Mouse (Mus musculus) embryonic facial prominence, embryonic 15.5 days (tissue): Measurements from ENCODE around the gene Cyp1b1. TPM values are rescaled to one million over a fixed set of nuclear protein-coding genes. Genes with fewer than 3 reads are reported as not detected.
A peak's percentile ranks its signal among the peaks of the same experiment; 100 is the strongest.

Experiments used
- ATAC-seq: fragments of 200-750 bp; cut with Nextera tagmentation; 2 replicates; pipeline ENCODE4 v1.8.0; 2017; ENCODE audit warnings: low read depth, moderate TSS enrichment; ENCODE audit not compliant: insufficient number of reproducible peaks, low FRiP score, low TSS enrichment
- H3K27ac ChIP-seq: fragments of 300-500 bp; sonication (generic); replicated peaks from 2 replicates; pipeline ENCODE4 v1.5.1; 2015; ENCODE audit warnings: mild to moderate bottlenecking, inconsistent platforms
- H3K27me3 ChIP-seq: fragments of 300-500 bp; sonication (generic); 2 replicates; pipeline ENCODE4 v1.6.1; 2015; ENCODE audit warnings: inconsistent platforms
- H3K36me3 ChIP-seq: fragments of 300-500 bp; sonication (generic); 2 replicates; pipeline ENCODE4 v1.6.1; 2015; ENCODE audit warnings: mild to moderate bottlenecking, inconsistent platforms
- H3K4me1 ChIP-seq: fragments of 300-500 bp; sonication (generic); 2 replicates; pipeline ENCODE4 v1.6.1; 2015; ENCODE audit warnings: inconsistent platforms
- H3K4me2 ChIP-seq: fragments of 300-500 bp; sonication (generic); replicated peaks from 2 replicates; pipeline ENCODE4 v1.6.1; 2015; ENCODE audit warnings: mild to moderate bottlenecking, inconsistent platforms
- H3K4me3 ChIP-seq: fragments of 300-500 bp; sonication (generic); replicated peaks from 2 replicates; pipeline ENCODE4 v1.5.1; 2015; ENCODE audit warnings: mild to moderate bottlenecking, inconsistent platforms
- H3K9ac ChIP-seq: fragments of 300-500 bp; sonication (generic); 2 replicates; pipeline ENCODE4 v1.6.1; 2015; ENCODE audit warnings: inconsistent platforms
- H3K9me3 ChIP-seq: fragments of 300-500 bp; sonication (generic); replicated peaks from 2 replicates; pipeline ENCODE4 v1.6.1; 2016; ENCODE audit warnings: inconsistent platforms
- WGBS: fragments of 180-500 bp; shearing (Covaris S2); methylation state at CpG from one replicate; pipeline ENCODE4 v1.1.7; 2015; 5-methylcytosine and 5-hydroxymethylcytosine counted together
- polyA plus RNA-seq: library from polyadenylated mRNA; unstranded; fragments of >200 nt; fragmentation: Nextera tagmentation; extraction: Ambion mirVana; gene quantifications from 2 replicates; pipeline ENCODE4 v1.2.1, GENCODE M21; 2015

The Cyp1b1 gene
- 4.9 and 6.7 TPM in 2 replicates for polyA plus RNA-seq

DNA sequence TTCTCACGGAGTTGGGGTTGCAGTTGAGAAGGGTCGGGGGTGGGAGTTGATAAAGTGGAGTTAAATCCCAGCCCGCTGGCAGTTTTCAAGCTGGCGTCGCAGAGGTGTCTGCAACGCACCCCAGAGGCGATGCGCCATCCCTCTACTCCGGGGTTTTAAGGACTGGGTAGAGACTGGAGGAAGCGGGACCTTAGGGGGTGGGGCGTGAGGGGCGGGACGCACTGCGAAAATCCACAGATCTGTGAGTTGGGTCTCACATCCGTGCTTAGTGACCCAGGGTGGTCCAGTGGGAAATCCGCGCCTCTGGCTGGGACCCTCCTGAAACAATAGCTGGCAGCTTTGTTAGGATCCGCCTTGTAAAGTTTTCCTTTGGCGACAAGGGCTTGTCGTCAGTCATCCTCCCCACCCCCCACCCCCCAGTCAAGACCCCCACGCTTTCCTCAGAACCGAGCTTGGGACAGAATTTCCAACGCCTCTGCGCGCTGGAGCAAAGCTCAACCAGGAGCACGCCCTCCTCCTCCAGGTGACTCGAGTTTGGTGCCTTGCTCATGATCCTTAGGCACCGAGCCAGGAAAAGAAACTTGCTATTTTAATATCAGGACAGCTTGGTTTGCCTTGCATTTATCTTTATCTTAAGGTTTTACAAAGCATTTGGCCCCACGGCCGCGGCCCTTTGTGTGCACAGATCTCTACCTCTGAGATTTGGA is at the start of gene Cyp1b1:
TSS of gene Cyp1b1 (minus strand) at position 131 of the 707 bp plus-strand sequence.
- Histone ChIP-seq H3K27ac (no peak within 1 kb of the TSS), H3K4me2 (peak within 1 kb of the TSS; percentile 89), H3K4me3 (peak within 1 kb of the TSS; percentile 47), H3K9me3 (no peaks in the 10 kb centered on the region), H3K4me1 (peaks cover 36% of the 10 kb centered on the region), H3K9ac (0 out of 2 replicates have a peak within 1 kb of the TSS, but pooled peaks have one; percentile 18), H3K27me3 (peaks cover 60% of the 10 kb centered on the region), H3K36me3 (no peaks in the 10 kb centered on the region)
- no peak for ATAC-seq
- under 1% methylated on average over 31 of the region's 31 CpGs for WGBS

- Histone ChIP-seq H3K27me3 (no peaks in the 10 kb centered on the region), H3K4me1 (no peaks in the 10 kb centered on the region), H3K9ac (no peak overlapping the region), H3K36me3 (no peaks in the 10 kb centered on the region), H3K9me3 (no peaks in the 10 kb centered on the region), H3K4me3 (no peak overlapping the region), H3K4me2 (no peak overlapping the region), H3K27ac (no peak overlapping the region)
- no peak for ATAC-seq
- 67% methylated on average over 1 of the region's 1 CpGs for WGBS
These were observed 47.0 kb upstream of the Cyp1b1 start for GRCm38 (mm10) chr17:79761841-79762240.

DNA sequence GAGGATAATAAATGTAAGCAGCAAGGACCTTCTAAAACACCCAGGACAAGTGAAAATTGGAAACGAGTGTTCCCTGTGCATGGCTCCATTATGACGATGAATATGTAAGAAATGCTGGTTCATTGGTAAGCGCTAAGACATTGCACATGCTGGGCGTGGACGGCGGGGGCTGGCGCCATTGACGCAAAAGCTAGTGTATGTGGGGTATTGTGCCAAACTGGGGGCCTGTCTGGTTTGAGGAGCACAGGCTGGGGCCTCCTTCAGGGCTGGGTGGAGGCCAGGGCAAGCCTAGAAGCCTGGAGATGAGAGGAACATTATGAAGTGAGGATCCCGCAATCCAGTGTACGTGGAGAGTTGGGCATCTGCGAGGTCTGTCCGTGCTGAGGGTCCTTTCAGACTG is 39.0 kb upstream of the Cyp1b1 start:
- 83% methylated on average over 12 of the region's 12 CpGs for WGBS

GRCm38 (mm10) chr17:79752836-79753235 is 38.0 kb upstream of the Cyp1b1 start:
- Histone ChIP-seq H3K9ac (no peak overlapping the region), H3K4me2 (no peak overlapping the region), H3K27me3 (no peaks in the 10 kb centered on the region), H3K27ac (no peak overlapping the region), H3K4me1 (peaks cover 5% of the 10 kb centered on the region; the same call in 1 of the 2 replicates), H3K9me3 (no peaks in the 10 kb centered on the region), H3K36me3 (no peaks in the 10 kb centered on the region), H3K4me3 (no peak overlapping the region)
- ATAC-seq = no peak

More for the DNA sequence above, 39.0 kb upstream of the Cyp1b1 start:
- H3K9ac ChIP-seq = no peak overlapping the region
- no peaks in the 10 kb centered on the region for H3K27me3 ChIP-seq
- H3K9me3 ChIP-seq = no peaks in the 10 kb centered on the region
- H3K4me2 ChIP-seq = no peak overlapping the region
- peaks cover 5% of the 10 kb centered on the region; the same call in 1 of the 2 replicates for H3K4me1 ChIP-seq
- H3K36me3 ChIP-seq = no peaks in the 10 kb centered on the region
- ATAC-seq = peak; percentile 82
- peak overlapping the region; percentile 53 for H3K27ac ChIP-seq
- no peak overlapping the region for H3K4me3 ChIP-seq

GRCm38 (mm10) chr17:79751661-79752191 is 36.9 kb upstream of the Cyp1b1 start:
- no peaks in the 10 kb centered on the region for H3K36me3 ChIP-seq
- no peaks in the 10 kb centered on the region for H3K9me3 ChIP-seq
- no peak overlapping the region for H3K9ac ChIP-seq
- H3K27ac ChIP-seq = no peak overlapping the region
- ATAC-seq = no peak
- WGBS = 79% methylated on average over 6 of the region's 6 CpGs
- no peak overlapping the region for H3K4me3 ChIP-seq
- H3K27me3 ChIP-seq = no peaks in the 10 kb centered on the region
- H3K4me1 ChIP-seq = peaks cover 5% of the 10 kb centered on the region; the same call in 1 of the 2 replicates
- no peak overlapping the region for H3K4me2 ChIP-seq

DNA sequence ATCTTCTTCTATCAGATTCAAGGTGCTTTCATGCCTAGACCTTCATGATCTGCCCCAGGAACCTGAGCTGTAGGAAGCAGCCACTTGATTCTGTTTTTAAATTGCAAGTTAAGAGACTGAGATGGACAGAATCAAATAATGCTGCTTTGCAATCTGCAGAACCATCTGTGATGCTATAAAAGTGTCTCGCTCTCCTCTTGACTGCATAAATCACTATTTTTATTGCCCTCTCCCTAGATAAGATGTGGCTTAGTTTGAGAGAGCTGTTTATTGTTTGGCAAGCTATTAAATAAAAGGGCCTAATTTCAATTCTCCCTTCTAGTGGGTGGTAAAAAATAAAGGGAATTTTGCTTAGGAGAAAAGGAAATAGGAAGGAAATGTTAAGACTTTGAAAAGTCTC is 34.8 kb upstream of the Cyp1b1 start:
- Histone ChIP-seq H3K36me3 (no peaks in the 10 kb centered on the region), H3K4me3 (no peak overlapping the region), H3K27me3 (no peaks in the 10 kb centered on the region), H3K4me1 (peaks cover 10% of the 10 kb centered on the region), H3K9ac (no peak overlapping the region), H3K4me2 (no peak overlapping the region), H3K27ac (no peak overlapping the region), H3K9me3 (no peaks in the 10 kb centered on the region)
- WGBS = 88% methylated on average over 1 of the region's 1 CpGs
- no peak for ATAC-seq

DNA sequence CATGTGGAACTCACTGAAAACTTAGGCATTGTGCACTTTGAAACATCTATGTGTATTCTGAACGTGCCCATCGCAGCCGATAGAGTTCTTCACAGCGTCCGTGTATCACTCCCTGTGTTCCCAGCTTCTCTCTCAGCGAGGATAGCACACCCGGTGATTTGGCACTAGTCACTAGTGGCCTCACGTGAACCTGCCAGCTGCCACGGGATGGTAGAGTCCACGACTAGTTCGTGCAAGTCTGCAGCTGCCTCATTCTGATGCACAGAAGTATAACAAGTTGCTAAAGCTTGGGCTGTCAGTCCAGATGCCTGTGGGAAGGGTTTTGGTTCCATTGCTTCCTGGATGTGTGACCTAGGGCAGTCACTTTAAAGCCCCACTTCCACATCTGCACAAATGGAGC is 32.1 kb upstream of the Cyp1b1 start:
- Histone ChIP-seq H3K4me3 (no peak overlapping the region), H3K9me3 (no peaks in the 10 kb centered on the region), H3K36me3 (no peaks in the 10 kb centered on the region), H3K9ac (no peak overlapping the region), H3K27me3 (no peaks in the 10 kb centered on the region), H3K4me2 (no peak overlapping the region), H3K4me1 (peaks cover 10% of the 10 kb centered on the region), H3K27ac (no peak overlapping the region)
- ATAC-seq = no peak
- WGBS = 72% methylated on average over 11 of the region's 11 CpGs

- H3K9ac ChIP-seq = no peak overlapping the region
- no peaks in the 10 kb centered on the region for H3K9me3 ChIP-seq
- 34% methylated on average over 3 of the region's 3 CpGs for WGBS
- no peaks in the 10 kb centered on the region for H3K36me3 ChIP-seq
- no peak overlapping the region for H3K27ac ChIP-seq
- no peak for ATAC-seq
- no peaks in the 10 kb centered on the region for H3K27me3 ChIP-seq
- no peak overlapping the region for H3K4me2 ChIP-seq
- peaks cover 10% of the 10 kb centered on the region for H3K4me1 ChIP-seq
- no peak overlapping the region for H3K4me3 ChIP-seq
These were observed 31.3 kb upstream of the Cyp1b1 start for GRCm38 (mm10) chr17:79746146-79746591.

- H3K9ac ChIP-seq = no peak overlapping the region
- no peaks in the 10 kb centered on the region for H3K36me3 ChIP-seq
- no peak overlapping the region for H3K4me2 ChIP-seq
- peaks cover 10% of the 10 kb centered on the region for H3K4me1 ChIP-seq
- H3K27ac ChIP-seq = no peak overlapping the region
- ATAC-seq = no peak
- H3K4me3 ChIP-seq = no peak overlapping the region
- WGBS = 36% methylated on average over 13 of the region's 13 CpGs
- H3K27me3 ChIP-seq = no peaks in the 10 kb centered on the region
- no peaks in the 10 kb centered on the region for H3K9me3 ChIP-seq
These were observed 30.3 kb upstream of the Cyp1b1 start for GRCm38 (mm10) chr17:79745051-79745731.

GRCm38 (mm10) chr17:79743507-79743906 is 28.6 kb upstream of the Cyp1b1 start:
- no peak overlapping the region for H3K4me2 ChIP-seq
- H3K9ac ChIP-seq = no peak overlapping the region
- no peaks in the 10 kb centered on the region for H3K36me3 ChIP-seq
- no peak overlapping the region for H3K4me3 ChIP-seq
- H3K27me3 ChIP-seq = no peaks in the 10 kb centered on the region
- ATAC-seq = no peak
- 86% methylated on average over 1 of the region's 1 CpGs for WGBS
- H3K9me3 ChIP-seq = no peaks in the 10 kb centered on the region
- peaks cover 22% of the 10 kb centered on the region for H3K4me1 ChIP-seq
- no peak overlapping the region for H3K27ac ChIP-seq

GRCm38 (mm10) chr17:79742635-79743034 is 27.8 kb upstream of the Cyp1b1 start:
- no peaks in the 10 kb centered on the region for H3K36me3 ChIP-seq
- ATAC-seq = no peak
- H3K27ac ChIP-seq = no peak overlapping the region
- no peak overlapping the region for H3K4me3 ChIP-seq
- no peaks in the 10 kb centered on the region for H3K27me3 ChIP-seq
- H3K9ac ChIP-seq = no peak overlapping the region
- 72% methylated on average over 5 of the region's 5 CpGs for WGBS
- no peak overlapping the region for H3K4me2 ChIP-seq
- no peaks in the 10 kb centered on the region for H3K9me3 ChIP-seq
- H3K4me1 ChIP-seq = peaks cover 29% of the 10 kb centered on the region
